Mouse (Mus musculus): Measurements from ENCODE around the gene Dapk1.

DNA sequence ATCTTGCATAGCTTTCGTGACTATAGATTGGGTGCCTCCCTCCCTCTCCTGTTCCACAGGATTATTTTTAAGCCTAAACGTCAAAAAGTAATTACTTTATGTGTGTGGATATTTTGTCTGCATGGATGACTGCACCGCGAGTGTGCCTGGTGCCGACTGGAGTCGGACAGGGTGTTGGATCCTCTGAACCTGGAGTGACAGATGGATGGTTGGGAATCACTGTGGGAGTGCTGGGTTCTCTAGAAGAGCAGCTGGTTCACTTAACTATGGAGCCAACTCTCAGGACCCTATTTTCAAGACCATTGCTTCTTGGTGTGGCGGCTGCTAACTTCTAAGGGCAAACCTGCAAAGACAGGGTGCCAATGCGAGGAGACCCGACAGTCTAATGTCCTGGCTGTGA, 133.6 kb downstream of the Dapk1 start:
- TF ChIP-seq GATA1 (IDR thresholded peaks at IDR 0.05; ENCODE audit: borderline replicate concordance, low read length) = no peak
- no peak for TF ChIP-seq FLI1 (IDR thresholded peaks at IDR 0.05; ENCODE audit: low read length)
